35 mouse cellular contexts compared by ENCODE assay signal in the genomic region with DNA sequence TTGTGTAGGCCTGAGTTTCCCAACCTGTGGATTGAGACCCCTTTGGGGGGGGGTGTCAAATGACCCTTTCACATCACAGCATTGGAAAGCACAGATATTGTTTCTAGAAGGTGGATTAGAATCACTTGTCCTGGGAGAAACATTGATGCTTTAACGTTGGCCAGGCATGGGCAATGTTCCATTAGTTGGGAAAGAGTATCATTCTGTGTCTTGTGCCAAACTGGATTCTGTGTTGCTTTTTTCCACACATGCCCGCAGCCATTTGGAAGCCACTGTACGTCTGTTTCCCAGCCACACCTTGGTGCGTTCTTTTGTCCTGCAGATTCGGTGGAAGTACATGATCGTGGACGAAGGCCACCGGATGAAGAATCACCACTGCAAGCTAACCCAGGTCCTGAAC.
"Had no signal": no experiment of that assay in that cellular context is flagged by ENCODE, and none has a peak within 500 bp of the region (broad histone marks: within the 10 kb centered on the region; RNA-seq: fewer than 3 reads in every experiment).

No protein-coding gene starts in this region.

- H3K27ac ChIP-seq: heart, embryonic 10.5 days; heart, embryonic 13.5 days; heart, embryonic 15.5 days; hindbrain, embryonic 10.5 days; hindbrain, embryonic 12.5 days; hindbrain, embryonic 13.5 days; hindbrain, embryonic 14.5 days; hindbrain, embryonic 15.5 days; hindbrain, postnatal 0 days; intestine, embryonic 15.5 days; kidney, embryonic 15.5 days; kidney, postnatal 0 days; left cerebral cortex, adult 2 months had no signal

- H3K27me3 ChIP-seq: heart, embryonic 12.5 days; heart, embryonic 13.5 days; heart, embryonic 15.5 days; hindbrain, embryonic 12.5 days; hindbrain, embryonic 13.5 days; hindbrain, embryonic 15.5 days; intestine, embryonic 15.5 days; kidney, embryonic 15.5 days had no signal

- H3K36me3 ChIP-seq: hindbrain, embryonic 10.5 days had no signal

- H3K4me2 ChIP-seq: heart, embryonic 11.5 days; heart, embryonic 12.5 days; heart, embryonic 13.5 days; heart, embryonic 15.5 days; hindbrain, embryonic 12.5 days; hindbrain, embryonic 13.5 days; hindbrain, embryonic 14.5 days; hindbrain, embryonic 15.5 days; intestine, embryonic 15.5 days; kidney, embryonic 15.5 days had no signal

- ATAC-seq: hindbrain, embryonic 16.5 days; hindbrain, postnatal 0 days; inflammation-experienced regulatory T-cells, adult 6 months; intestine, embryonic 15.5 days; intestine, embryonic 16.5 days; intestine, postnatal 0 days had no signal

- H3K9ac ChIP-seq: heart, embryonic 12.5 days; heart, embryonic 13.5 days; heart, embryonic 15.5 days; hindbrain, embryonic 12.5 days; hindbrain, embryonic 13.5 days; hindbrain, embryonic 14.5 days; hindbrain, embryonic 15.5 days; intestine, embryonic 15.5 days; kidney, embryonic 15.5 days had no signal

- H3K9me3 ChIP-seq: heart, embryonic 10.5 days; heart, embryonic 12.5 days; heart, embryonic 15.5 days; hindbrain, embryonic 10.5 days; hindbrain, embryonic 12.5 days; hindbrain, embryonic 13.5 days; hindbrain, embryonic 15.5 days; intestine, embryonic 15.5 days; kidney, embryonic 15.5 days had no signal

- H3K4me1 ChIP-seq: heart, embryonic 10.5 days; heart, embryonic 12.5 days; heart, embryonic 13.5 days; heart, embryonic 15.5 days; intestine, embryonic 15.5 days; kidney, embryonic 15.5 days had no signal

- DNase-seq: heart, postnatal 10 days; heart, postnatal 14 days; heart, postnatal 36 days; heart, postnatal 4 days; kidney, adult 11 months; kidney, adult 18-20 months; kidney, adult 2 months; kidney, adult 8-10 months; kidney, adult 9 months; kidney, postnatal 10 days; kidney, postnatal 14 days; kidney, postnatal 25 days; kidney, postnatal 36 days; kidney, postnatal 4 days; layer of hippocampus, adult 9-11 months; layer of hippocampus, postnatal 36 days had no signal

- H3K4me3 ChIP-seq: heart, embryonic 10.5 days; heart, embryonic 12.5 days; heart, embryonic 13.5 days; heart, embryonic 15.5 days; hindbrain, embryonic 10.5 days; hindbrain, embryonic 12.5 days; hindbrain, embryonic 13.5 days; hindbrain, embryonic 15.5 days; intestine, embryonic 15.5 days; kidney, embryonic 15.5 days; left cerebral cortex, adult 2 months had no signal
